Mouse (Mus musculus) midbrain, embryonic 14.5 days (tissue): ENCODE data around the gene Rd3. TPM values are rescaled to one million over a fixed set of nuclear protein-coding genes. Genes with fewer than 3 reads are reported as not detected.
A peak's percentile ranks its signal among the peaks of the same experiment; 100 is the strongest.

Experiments
- ATAC-seq: fragments of 200-750 bp; cut with Nextera tagmentation; 2 replicates; pipeline ENCODE4 v1.8.0; 2017; ENCODE audit warnings: moderate number of reproducible peaks, moderate library complexity; ENCODE audit not compliant: low FRiP score, low TSS enrichment
- DNase-seq: peaks from one replicate; pipeline ENCODE4 v3.0.0-alpha.2; 2015
- H3K27ac ChIP-seq: fragments of 300-500 bp; sonication (generic); replicated peaks from 2 replicates; pipeline ENCODE4 v1.5.1; 2014; ENCODE audit warnings: mild to moderate bottlenecking, low read depth, low read length, moderate library complexity
- H3K27me3 ChIP-seq: fragments of 300-500 bp; sonication (generic); 2 replicates; pipeline ENCODE4 v1.6.1; 2014; ENCODE audit warnings: low read length, control low read depth, mixed read lengths; ENCODE audit not compliant: control insufficient read depth, insufficient read depth
- H3K36me3 ChIP-seq: fragments of 300-500 bp; sonication (generic); 2 replicates; pipeline ENCODE4 v1.6.1; 2014; ENCODE audit warnings: low read length, control low read depth; ENCODE audit not compliant: control insufficient read depth, insufficient read depth
- H3K4me1 ChIP-seq: fragments of 300-500 bp; sonication (generic); 2 replicates; pipeline ENCODE4 v1.6.1; 2014; ENCODE audit warnings: mild to moderate bottlenecking, antibody characterized with exemption, low read length, control low read depth; ENCODE audit not compliant: control insufficient read depth, insufficient read depth
- H3K4me2 ChIP-seq: fragments of 300-500 bp; sonication (generic); 2 replicates; pipeline ENCODE4 v1.6.1; 2014; ENCODE audit warnings: mild to moderate bottlenecking, low read length, moderate library complexity
- H3K4me3 ChIP-seq: fragments of 300-500 bp; sonication (generic); replicated peaks from 2 replicates; pipeline ENCODE4 v1.5.1; 2014; ENCODE audit warnings: low read depth, low read length
- H3K9ac ChIP-seq: fragments of 300-500 bp; sonication (generic); replicated peaks from 2 replicates; pipeline ENCODE4 v1.6.1; 2014; ENCODE audit warnings: mild to moderate bottlenecking, low read length, moderate library complexity
- H3K9me3 ChIP-seq: fragments of 300-500 bp; sonication (generic); 2 replicates; pipeline ENCODE4 v1.6.1; 2016; ENCODE audit warnings: low read length, control low read depth, mixed read lengths; ENCODE audit not compliant: control insufficient read depth
- WGBS: fragments of 180-500 bp; shearing (Covaris S2); extraction: QIAGEN DNeasy Blood & Tissue Kit; methylation state at CpG from one replicate; pipeline ENCODE4 v1.1.7; 2014; 5-methylcytosine and 5-hydroxymethylcytosine counted together
- polyA plus RNA-seq: library from polyadenylated mRNA; unstranded; fragments of >200 nt; fragmentation: Nextera tagmentation; extraction: Ambion mirVana; gene quantifications from 2 replicates; pipeline ENCODE4 v1.2.1, GENCODE M21; 2014

The Rd3 gene
- polyA plus RNA-seq = 1.6 and 2.4 TPM in 2 replicates

DNA sequence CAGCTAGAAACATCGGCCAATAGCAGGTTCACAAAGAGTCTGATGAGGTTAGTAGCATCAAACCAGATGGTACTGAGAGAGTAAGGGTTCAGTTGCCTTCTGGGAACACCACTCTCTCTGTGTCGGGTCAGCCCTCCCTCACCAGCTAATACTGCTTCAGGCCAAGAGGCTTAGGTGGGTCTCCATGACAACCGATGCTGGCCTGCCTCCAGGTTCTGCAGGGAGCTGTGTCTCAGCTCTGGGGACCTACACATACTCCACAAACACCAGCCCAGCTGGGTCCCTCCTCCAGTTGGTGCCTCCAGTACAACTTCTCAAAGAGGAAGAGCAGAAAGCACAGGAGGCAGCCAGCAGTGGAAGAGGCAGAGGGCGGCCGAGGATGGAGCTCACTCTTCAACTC lies at the start of gene Rd3:
Gene Rd3 (plus strand): TSS at position 184 of the 400 bp plus-strand sequence.
- ATAC-seq = peak; percentile 74
- H3K9me3 ChIP-seq = no peaks in the 10 kb centered on the region
- H3K4me2 ChIP-seq = no peak within 1 kb of the TSS
- peak; percentile 86 for DNase-seq
- 0 out of 2 replicates have a peak within 1 kb of the TSS, but pooled peaks have one; percentile 3 for H3K9ac ChIP-seq
- peaks cover 22% of the 10 kb centered on the region for H3K4me1 ChIP-seq
- H3K27ac ChIP-seq = 0 out of 2 replicates have a peak within 1 kb of the TSS, but pooled peaks have one; percentile 16
- H3K27me3 ChIP-seq = no peaks in the 10 kb centered on the region
- WGBS = 29% methylated on average over 5 of the region's 5 CpGs
- H3K4me3 ChIP-seq = no peak within 1 kb of the TSS
- no peaks in the 10 kb centered on the region for H3K36me3 ChIP-seq

DNA sequence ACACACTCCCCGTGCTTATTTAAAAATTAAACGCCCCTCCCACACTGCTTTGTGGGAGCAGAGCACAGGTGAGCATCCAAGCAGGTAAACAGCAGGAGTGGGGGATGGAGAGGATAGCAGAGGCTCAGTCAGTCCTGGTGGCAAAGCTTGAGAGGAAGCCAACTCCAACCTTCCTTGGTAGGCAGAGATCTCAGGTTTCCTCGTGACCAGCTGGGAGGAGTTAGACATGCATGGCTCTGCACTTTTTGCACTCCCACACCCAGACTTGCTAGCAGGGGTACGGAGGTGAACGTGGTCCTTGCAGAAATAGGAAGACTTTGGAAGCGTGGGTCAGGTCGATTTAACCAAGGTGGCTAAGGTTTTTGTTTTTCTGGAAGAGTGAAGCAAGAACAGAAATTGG lies 48.8 kb upstream of the Rd3 start:
- no peaks in the 10 kb centered on the region for H3K36me3 ChIP-seq
- ATAC-seq = no peak
- no peak overlapping the region for H3K27ac ChIP-seq
- no peak overlapping the region for H3K4me2 ChIP-seq
- H3K4me1 ChIP-seq = no peaks in the 10 kb centered on the region
- H3K9ac ChIP-seq = no peak overlapping the region
- DNase-seq = no peak
- WGBS = 83% methylated on average over 7 of the region's 7 CpGs
- H3K27me3 ChIP-seq = no peaks in the 10 kb centered on the region
- no peak overlapping the region for H3K4me3 ChIP-seq
- no peaks in the 10 kb centered on the region for H3K9me3 ChIP-seq

DNA sequence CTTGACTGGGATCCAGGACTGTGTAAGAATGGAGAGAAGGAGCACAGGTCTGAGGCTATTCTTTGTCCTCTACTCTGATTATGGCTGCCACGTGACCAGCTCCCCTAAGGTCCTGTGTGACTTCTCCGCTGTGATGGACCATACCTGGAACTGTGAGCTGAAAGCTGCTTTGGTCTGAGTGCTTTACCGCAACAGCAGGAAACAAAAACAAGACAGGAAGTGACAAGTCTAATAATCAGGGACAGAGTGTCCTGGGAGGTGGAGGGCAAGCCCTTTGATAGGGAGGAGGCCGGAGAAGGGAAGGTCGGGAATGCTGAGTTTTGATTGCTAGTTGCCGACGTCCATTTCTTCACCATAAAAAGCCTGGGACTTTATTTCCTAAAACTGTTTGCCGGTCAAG lies 48.1 kb upstream of the Rd3 start:
- H3K36me3 ChIP-seq = no peaks in the 10 kb centered on the region
- ATAC-seq (no peak), DNase-seq (no peak)
- H3K4me2 ChIP-seq = no peak overlapping the region
- no peaks in the 10 kb centered on the region for H3K27me3 ChIP-seq
- no peaks in the 10 kb centered on the region for H3K4me1 ChIP-seq
- H3K4me3 ChIP-seq = no peak overlapping the region
- no peaks in the 10 kb centered on the region for H3K9me3 ChIP-seq
- no peak overlapping the region for H3K27ac ChIP-seq
- H3K9ac ChIP-seq = no peak overlapping the region
- 84% methylated on average over 8 of the region's 8 CpGs for WGBS

DNA sequence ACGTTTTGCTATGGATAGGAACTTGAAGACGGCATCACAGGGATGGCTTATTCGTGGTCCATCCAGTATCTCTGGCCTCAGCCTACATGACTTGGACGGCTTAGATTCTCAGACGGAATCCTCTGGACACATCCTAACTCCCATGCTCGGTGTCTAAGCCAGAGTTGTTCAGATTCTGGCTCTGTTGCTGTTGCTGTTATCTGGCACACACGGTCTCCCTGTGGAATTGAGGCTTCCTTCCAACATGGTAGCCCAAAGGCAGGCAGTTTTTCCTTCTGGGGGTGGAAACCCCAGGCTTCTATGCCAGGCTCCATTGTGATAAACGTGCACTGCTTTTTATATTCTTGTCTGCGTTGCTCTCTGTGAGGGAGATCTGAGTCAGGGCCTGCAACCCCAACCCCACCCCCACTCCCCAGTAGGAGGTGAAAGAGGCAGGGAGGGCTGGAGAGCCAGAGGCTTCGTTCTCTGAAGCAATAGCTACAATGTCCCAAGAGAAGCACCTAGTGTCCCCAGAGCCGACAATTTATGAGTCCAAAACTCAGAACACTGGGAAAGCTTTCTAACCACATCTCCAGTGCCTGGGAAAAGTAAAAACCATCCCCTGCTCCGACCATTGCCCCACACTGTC lies 47.2 kb upstream of the Rd3 start:
- no peaks in the 10 kb centered on the region for H3K36me3 ChIP-seq

DNA sequence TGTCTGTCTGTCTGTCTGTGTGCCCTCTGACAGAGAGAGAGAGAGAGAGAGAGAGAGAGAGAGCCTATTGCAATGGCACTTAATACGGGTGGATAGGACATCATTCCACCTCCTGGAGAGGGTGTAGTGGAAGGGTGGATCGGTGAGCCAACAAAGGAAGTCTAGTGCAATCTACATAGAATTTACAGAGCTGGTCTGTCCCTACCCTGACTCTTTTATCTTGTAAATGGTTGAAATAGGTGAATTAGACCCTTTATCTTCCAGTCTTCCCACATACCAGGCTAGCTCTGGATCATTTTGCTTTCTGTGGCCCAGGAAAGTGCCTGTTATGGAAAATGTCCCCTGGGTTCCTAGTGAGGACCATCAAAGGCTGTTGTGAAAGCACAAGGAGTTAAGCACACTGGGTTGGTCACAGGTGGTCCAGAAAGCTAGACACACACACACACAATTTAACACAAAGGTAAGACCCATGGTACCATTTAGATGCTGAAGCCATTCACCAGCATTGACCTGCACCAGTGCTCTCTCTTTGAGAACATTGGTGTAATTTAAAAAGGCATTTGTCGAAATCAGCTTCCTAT lies 46.6 kb upstream of the Rd3 start:
- no peaks in the 10 kb centered on the region for H3K36me3 ChIP-seq
- 88% methylated on average over 3 of the region's 3 CpGs for WGBS
- no peak overlapping the region for H3K9ac ChIP-seq
- no peak overlapping the region for H3K4me3 ChIP-seq
- H3K27me3 ChIP-seq = no peaks in the 10 kb centered on the region
- ATAC-seq (no peak), DNase-seq (no peak)
- no peak overlapping the region for H3K4me2 ChIP-seq
- H3K27ac ChIP-seq = no peak overlapping the region
- no peaks in the 10 kb centered on the region for H3K9me3 ChIP-seq
- no peaks in the 10 kb centered on the region for H3K4me1 ChIP-seq

More for the DNA sequence above, 47.2 kb upstream of the Rd3 start:
- H3K4me2 ChIP-seq = no peak overlapping the region
- ATAC-seq (no peak), DNase-seq (no peak)
- H3K4me3 ChIP-seq = no peak overlapping the region
- no peaks in the 10 kb centered on the region for H3K9me3 ChIP-seq
- H3K4me1 ChIP-seq = no peaks in the 10 kb centered on the region
- no peak overlapping the region for H3K9ac ChIP-seq
- WGBS = 68% methylated on average over 12 of the region's 12 CpGs
- H3K27me3 ChIP-seq = no peaks in the 10 kb centered on the region
- no peak overlapping the region for H3K27ac ChIP-seq

DNA sequence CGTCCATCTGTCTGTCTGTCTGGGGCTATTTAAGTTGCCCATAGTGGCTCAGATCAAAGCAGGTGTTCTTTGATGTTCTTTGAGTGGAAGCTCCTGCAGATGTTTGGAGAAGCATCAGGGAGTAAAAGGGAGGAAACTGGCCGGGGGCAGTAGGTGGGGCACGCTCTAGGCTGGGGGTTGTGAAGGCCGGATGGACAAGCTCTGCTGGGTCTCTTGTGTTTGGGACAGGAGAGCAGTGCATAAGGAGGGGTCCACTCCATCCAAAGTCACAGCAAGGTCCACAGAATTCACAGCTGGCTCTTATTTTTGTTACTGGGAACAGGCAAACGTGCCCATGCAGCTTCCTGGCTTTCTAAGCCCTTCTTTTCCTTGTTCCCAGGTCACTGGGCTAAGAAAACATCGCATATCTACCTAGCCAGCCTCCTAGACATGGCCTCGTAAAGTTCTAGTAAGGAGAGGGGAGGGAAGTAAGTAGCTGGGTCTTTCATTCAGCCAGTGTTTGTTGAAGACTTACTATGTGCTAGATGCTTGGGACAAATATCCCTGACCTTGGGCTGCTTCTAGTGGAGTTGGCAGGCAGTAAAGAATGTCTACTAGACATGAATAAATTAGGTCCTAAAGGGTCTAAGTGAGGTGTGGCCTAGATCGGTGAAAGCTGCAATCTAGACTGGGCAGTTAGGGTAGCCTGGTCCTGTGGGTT lies 44.7 kb upstream of the Rd3 start:
- no peak overlapping the region for H3K4me2 ChIP-seq
- ATAC-seq (no peak), DNase-seq (no peak)
- peak overlapping the region; percentile 14; the same call in 1 of the 2 replicates for H3K27ac ChIP-seq
- no peaks in the 10 kb centered on the region for H3K36me3 ChIP-seq
- 75% methylated on average over 8 of the region's 8 CpGs for WGBS
- H3K4me1 ChIP-seq = no peaks in the 10 kb centered on the region
- H3K9ac ChIP-seq = no peak overlapping the region
- no peaks in the 10 kb centered on the region for H3K27me3 ChIP-seq
- H3K9me3 ChIP-seq = no peaks in the 10 kb centered on the region
- no peak overlapping the region for H3K4me3 ChIP-seq

DNA sequence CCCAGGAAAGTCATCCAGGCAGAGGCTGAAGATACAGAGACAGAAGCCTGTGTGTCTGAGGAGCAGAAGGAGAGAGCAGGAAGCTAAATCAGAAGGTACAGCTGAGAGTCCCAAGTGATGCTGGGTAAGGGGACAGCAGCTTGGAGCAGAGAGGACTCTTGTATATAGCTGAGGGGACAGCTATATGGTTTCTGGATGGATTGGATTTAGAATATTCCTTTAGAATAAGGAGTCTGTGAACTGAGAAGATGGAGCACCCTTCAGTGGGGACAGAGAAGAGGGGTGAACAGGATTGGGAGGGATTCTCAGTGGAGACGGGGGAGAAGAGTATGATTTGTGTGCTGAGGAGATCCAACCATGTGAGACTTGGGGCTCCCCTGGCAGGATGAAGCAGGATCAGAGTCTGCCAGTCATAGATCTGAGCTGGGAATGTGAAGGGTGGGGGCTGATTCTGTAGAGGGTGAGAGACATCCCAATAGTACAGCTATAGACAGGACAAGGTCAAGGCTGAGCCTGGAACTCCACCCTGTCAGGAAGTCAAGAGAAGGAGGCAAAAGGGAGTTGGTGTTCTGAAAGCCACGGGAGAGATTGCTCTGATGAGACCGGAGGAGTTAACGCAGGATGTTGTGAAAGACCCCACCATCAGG lies 44.1 kb upstream of the Rd3 start:
- H3K4me2 ChIP-seq = no peak overlapping the region
- ATAC-seq (no peak), DNase-seq (no peak)
- no peaks in the 10 kb centered on the region for H3K4me1 ChIP-seq
- WGBS = 85% methylated on average over 4 of the region's 4 CpGs
- no peaks in the 10 kb centered on the region for H3K9me3 ChIP-seq
- peak overlapping the region; percentile 14; the same call in 1 of the 2 replicates for H3K27ac ChIP-seq
- H3K36me3 ChIP-seq = no peaks in the 10 kb centered on the region
- no peak overlapping the region for H3K4me3 ChIP-seq
- no peaks in the 10 kb centered on the region for H3K27me3 ChIP-seq
- H3K9ac ChIP-seq = no peak overlapping the region

DNA sequence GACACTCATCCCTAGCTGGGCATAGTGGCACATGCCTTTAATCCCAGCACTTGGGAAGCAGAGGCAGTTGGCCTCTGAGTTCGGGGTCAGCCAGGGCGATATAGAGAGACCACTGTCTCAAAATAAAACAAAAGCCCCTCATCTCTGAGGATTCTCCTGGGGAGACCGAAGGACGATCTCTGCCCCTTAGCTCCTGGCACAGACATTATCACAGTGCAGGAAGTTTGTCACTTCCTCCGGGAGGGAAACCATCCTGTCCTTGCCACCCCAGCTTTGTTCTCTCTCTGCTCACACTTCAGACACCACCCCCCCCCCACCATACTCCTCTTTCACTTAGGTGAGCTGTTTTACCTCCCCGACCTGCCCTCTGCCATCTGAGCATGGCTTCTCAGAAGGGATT lies 33.5 kb upstream of the Rd3 start:
- H3K4me2 ChIP-seq = no peak overlapping the region
- H3K27ac ChIP-seq = no peak overlapping the region
- WGBS = 86% methylated on average over 6 of the region's 6 CpGs
- no peaks in the 10 kb centered on the region for H3K9me3 ChIP-seq
- no peak overlapping the region for H3K4me3 ChIP-seq
- ATAC-seq = no peak
- H3K36me3 ChIP-seq = no peaks in the 10 kb centered on the region
- no peaks in the 10 kb centered on the region for H3K27me3 ChIP-seq
- DNase-seq = no peak
- no peaks in the 10 kb centered on the region for H3K4me1 ChIP-seq
- no peak overlapping the region for H3K9ac ChIP-seq
